Mouse (Mus musculus) embryonic facial prominence, embryonic 15.5 days (tissue): ENCODE data around the gene Nrsn2. TPM values are rescaled to one million over a fixed set of nuclear protein-coding genes. Genes with fewer than 3 reads are reported as not detected.

ENCODE experiments used
- ATAC-seq: fragments of 200-750 bp; cut with Nextera tagmentation; 2 replicates; pipeline ENCODE4 v1.8.0; 2017; ENCODE audit warnings: low read depth, moderate TSS enrichment; ENCODE audit not compliant: insufficient number of reproducible peaks, low FRiP score, low TSS enrichment
- H3K27ac ChIP-seq: fragments of 300-500 bp; sonication (generic); replicated peaks from 2 replicates; pipeline ENCODE4 v1.5.1; 2015; ENCODE audit warnings: mild to moderate bottlenecking, inconsistent platforms
- H3K27me3 ChIP-seq: fragments of 300-500 bp; sonication (generic); 2 replicates; pipeline ENCODE4 v1.6.1; 2015; ENCODE audit warnings: inconsistent platforms
- H3K36me3 ChIP-seq: fragments of 300-500 bp; sonication (generic); 2 replicates; pipeline ENCODE4 v1.6.1; 2015; ENCODE audit warnings: mild to moderate bottlenecking, inconsistent platforms
- H3K4me1 ChIP-seq: fragments of 300-500 bp; sonication (generic); 2 replicates; pipeline ENCODE4 v1.6.1; 2015; ENCODE audit warnings: inconsistent platforms
- H3K4me2 ChIP-seq: fragments of 300-500 bp; sonication (generic); replicated peaks from 2 replicates; pipeline ENCODE4 v1.6.1; 2015; ENCODE audit warnings: mild to moderate bottlenecking, inconsistent platforms
- H3K4me3 ChIP-seq: fragments of 300-500 bp; sonication (generic); replicated peaks from 2 replicates; pipeline ENCODE4 v1.5.1; 2015; ENCODE audit warnings: mild to moderate bottlenecking, inconsistent platforms
- H3K9ac ChIP-seq: fragments of 300-500 bp; sonication (generic); 2 replicates; pipeline ENCODE4 v1.6.1; 2015; ENCODE audit warnings: inconsistent platforms
- H3K9me3 ChIP-seq: fragments of 300-500 bp; sonication (generic); replicated peaks from 2 replicates; pipeline ENCODE4 v1.6.1; 2016; ENCODE audit warnings: inconsistent platforms
- WGBS: fragments of 180-500 bp; shearing (Covaris S2); methylation state at CpG from one replicate; pipeline ENCODE4 v1.1.7; 2015; 5-methylcytosine and 5-hydroxymethylcytosine counted together
- polyA plus RNA-seq: library from polyadenylated mRNA; unstranded; fragments of >200 nt; fragmentation: Nextera tagmentation; extraction: Ambion mirVana; gene quantifications from 2 replicates; pipeline ENCODE4 v1.2.1, GENCODE M21; 2015

Nrsn2 gene
- polyA plus RNA-seq = 1.0 and 1.3 TPM in 2 replicates

DNA sequence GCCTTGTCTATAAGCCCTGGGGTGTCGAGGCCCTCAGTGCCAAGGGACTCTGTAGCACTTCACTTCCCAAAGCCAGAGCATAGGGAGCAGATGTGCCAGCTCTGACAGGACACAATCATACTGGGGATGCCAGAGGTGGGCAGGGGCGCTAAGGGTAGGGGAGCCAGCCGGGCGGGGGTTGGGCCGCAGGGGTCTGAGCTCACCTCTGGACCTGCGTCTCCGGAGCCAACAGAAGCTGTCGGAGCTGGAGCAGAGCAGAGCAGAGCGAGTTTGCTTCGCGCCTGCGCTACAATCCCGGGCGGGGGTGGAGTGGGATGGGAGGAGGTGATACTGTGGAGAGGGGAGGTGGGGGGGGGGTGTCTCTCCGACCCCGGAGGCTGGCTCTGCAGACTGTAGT lies at the start of gene Nrsn2:
Nrsn2 (minus strand) TSS at position 294 of the 397 bp plus-strand sequence.
- H3K4me1 ChIP-seq = peaks cover 11% of the 10 kb centered on the region
- no peaks in the 10 kb centered on the region for H3K9me3 ChIP-seq
- H3K4me3 ChIP-seq = peak within 1 kb of the TSS; percentile 17
- no peak within 1 kb of the TSS for H3K27ac ChIP-seq
- WGBS = 2% methylated on average over 16 of the region's 16 CpGs
- H3K4me2 ChIP-seq = peak within 1 kb of the TSS; percentile 44
- no peaks in the 10 kb centered on the region for H3K36me3 ChIP-seq
- 0 out of 2 replicates have a peak, but pooled peaks have one; percentile 48 for ATAC-seq
- no peak within 1 kb of the TSS for H3K9ac ChIP-seq
- peaks cover 23% of the 10 kb centered on the region; the same call in 1 of the 2 replicates for H3K27me3 ChIP-seq

DNA sequence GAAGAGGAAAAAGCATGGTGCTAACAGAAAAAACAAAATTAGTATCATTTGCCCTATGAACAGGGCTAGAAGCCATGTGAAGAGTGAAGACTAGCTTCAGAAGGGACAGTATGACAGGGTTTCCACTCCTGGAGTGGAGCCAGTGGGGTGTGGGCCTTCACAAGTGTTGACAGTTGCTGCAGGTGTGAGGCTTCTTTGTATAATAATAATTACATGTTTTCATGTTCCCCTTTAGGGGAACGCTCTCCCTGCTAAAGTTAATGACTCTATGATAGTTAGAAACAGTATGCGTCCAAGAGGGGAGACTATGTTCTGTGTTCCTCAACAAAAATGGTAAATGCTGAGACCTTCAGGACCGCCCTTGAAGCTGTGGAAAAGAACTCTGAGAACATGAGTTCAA lies 39.3 kb upstream of the Nrsn2 start:
- peak overlapping the region; percentile 81 for H3K4me2 ChIP-seq
- peak overlapping the region; percentile 63; the same call in 1 of the 2 replicates for H3K4me3 ChIP-seq
- peaks cover 26% of the 10 kb centered on the region for H3K4me1 ChIP-seq
- 87% methylated on average over 3 of the region's 3 CpGs for WGBS
- H3K36me3 ChIP-seq = no peaks in the 10 kb centered on the region
- H3K9ac ChIP-seq = no peak overlapping the region
- no peak for ATAC-seq
- H3K27me3 ChIP-seq = no peaks in the 10 kb centered on the region
- peak overlapping the region; percentile 98 for H3K27ac ChIP-seq
- 0 out of 2 replicates have a peak, but pooled peaks cover 5% of the 10 kb centered on the region for H3K9me3 ChIP-seq

DNA sequence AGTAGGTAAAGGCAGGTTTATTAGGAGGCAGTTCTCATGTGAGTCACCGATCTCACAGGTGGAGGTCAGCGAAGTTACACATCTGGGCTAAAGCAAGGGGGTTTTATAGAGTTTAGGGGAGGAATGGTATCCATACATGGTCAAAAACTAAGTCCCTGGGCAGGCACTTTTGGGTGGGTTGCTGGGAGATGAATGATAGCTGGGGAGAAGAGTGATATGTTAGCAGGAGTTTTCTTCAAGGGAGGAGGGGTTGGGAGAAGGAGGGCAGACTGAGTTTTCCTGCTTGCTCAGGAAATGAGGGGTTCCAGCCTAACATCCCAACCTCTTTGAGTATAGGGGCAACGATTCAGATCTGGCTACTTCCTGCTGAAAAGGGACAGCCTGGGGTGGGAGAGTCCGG lies 38.8 kb upstream of the Nrsn2 start, which contains the start of gene 6820408C15Rik:
6820408C15Rik (plus strand) TSS at position 301 of the 400 bp plus-strand sequence.
- Histone ChIP-seq H3K9me3 (0 out of 2 replicates have a peak, but pooled peaks cover 5% of the 10 kb centered on the region), H3K9ac (peak within 1 kb of the TSS; percentile 96), H3K4me2 (peak within 1 kb of the TSS; percentile 81), H3K4me1 (peaks cover 31% of the 10 kb centered on the region), H3K27ac (peak within 1 kb of the TSS; percentile 98), H3K4me3 (peak within 1 kb of the TSS; percentile 63), H3K27me3 (no peaks in the 10 kb centered on the region), H3K36me3 (no peaks in the 10 kb centered on the region)
- 20% methylated on average over 4 of the region's 4 CpGs for WGBS
- ATAC-seq = no peak

DNA sequence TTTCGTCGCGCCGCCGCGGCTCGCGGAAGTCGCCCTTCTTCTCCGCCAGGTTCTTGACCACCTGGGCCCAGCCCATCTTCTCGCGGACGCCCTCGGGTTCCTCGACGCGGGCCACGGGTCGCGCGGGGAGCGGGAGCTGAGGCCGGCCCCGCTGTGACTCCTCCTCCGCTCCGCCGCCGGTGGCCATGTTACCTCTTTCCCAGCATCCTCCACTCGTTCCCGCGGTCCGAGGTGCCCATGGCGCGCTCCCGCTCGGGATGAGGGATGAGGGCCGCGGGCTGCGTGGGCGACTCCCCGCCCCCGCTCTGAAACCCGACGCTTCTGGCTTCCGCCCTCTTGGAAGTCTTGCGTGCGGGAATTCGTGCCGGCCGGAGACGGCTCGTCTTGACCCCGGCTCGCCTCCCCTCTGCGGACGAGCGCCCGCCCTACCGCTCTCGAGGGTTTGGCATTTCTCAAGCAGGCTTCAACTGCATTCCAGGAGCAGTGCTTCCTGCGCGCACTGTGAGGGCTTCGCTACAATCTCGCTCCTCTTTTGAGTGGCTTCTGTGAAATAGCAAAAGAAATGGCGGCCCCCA lies 38.2 kb upstream of the Nrsn2 start, which contains the start of gene Zcchc3:
Zcchc3 (minus strand) TSS at position 437 of the 575 bp plus-strand sequence.
- WGBS = under 1% methylated on average over 65 of the region's 65 CpGs

DNA sequence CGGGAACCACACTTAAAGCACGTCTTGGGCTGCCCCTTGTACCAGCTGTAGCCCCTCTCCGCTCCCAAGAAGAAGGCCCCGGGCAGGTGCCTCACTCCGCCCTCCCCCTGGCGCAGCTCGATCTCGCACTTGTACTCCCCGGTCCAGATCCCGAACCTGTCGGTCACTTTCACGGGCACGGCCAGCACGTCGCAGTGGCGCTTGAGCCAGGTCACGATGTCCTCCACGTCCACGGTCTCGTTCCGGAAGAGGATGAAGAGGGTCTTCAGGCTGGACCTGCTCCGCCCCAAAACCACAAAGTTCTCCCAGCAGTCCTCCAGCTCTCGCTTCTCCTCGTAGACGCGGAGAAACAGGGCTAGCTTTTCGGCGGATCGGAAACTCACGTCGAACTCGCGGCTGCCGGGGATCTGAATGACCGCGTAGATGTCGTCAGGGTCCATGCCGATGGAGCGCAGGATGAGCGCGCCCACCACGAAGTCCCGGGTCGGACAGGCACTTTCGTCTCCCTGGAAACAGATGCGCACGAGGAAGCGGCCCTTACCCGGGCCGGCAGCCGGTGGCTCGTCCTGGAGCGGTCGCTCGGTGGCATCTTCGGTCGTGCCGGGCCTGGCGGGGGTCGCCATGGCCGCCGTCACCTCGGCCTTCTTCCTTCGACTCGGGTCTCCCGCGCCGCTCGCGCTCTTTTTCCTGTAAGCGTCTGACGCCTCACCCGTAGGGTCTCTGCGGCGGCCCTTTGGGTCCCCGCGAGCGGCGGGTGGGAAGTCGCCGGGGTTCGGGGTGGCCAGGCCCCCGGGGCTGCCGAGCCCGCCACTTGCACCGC lies 37.5 kb upstream of the Nrsn2 start:
- H3K4me3 ChIP-seq = peak overlapping the region; percentile 63
- no peaks in the 10 kb centered on the region for H3K27me3 ChIP-seq
- H3K9ac ChIP-seq = peak overlapping the region; percentile 96
- ATAC-seq = no peak
- peaks cover 38% of the 10 kb centered on the region for H3K4me1 ChIP-seq
- H3K27ac ChIP-seq = peak overlapping the region; percentile 98
- no peaks in the 10 kb centered on the region for H3K36me3 ChIP-seq
- WGBS = under 1% methylated on average over 86 of the region's 86 CpGs
- H3K9me3 ChIP-seq = 0 out of 2 replicates have a peak, but pooled peaks cover 5% of the 10 kb centered on the region
- H3K4me2 ChIP-seq = peak overlapping the region; percentile 81

More for the DNA sequence above, 38.2 kb upstream of the Nrsn2 start, which contains the start of gene Zcchc3:
- ATAC-seq = peak; percentile 84
- Histone ChIP-seq H3K36me3 (no peaks in the 10 kb centered on the region), H3K4me2 (peak within 1 kb of the TSS; percentile 81), H3K4me3 (peak within 1 kb of the TSS; percentile 63), H3K9me3 (0 out of 2 replicates have a peak, but pooled peaks cover 5% of the 10 kb centered on the region), H3K9ac (peak within 1 kb of the TSS; percentile 96), H3K27ac (peak within 1 kb of the TSS; percentile 98), H3K27me3 (no peaks in the 10 kb centered on the region), H3K4me1 (peaks cover 35% of the 10 kb centered on the region)

DNA sequence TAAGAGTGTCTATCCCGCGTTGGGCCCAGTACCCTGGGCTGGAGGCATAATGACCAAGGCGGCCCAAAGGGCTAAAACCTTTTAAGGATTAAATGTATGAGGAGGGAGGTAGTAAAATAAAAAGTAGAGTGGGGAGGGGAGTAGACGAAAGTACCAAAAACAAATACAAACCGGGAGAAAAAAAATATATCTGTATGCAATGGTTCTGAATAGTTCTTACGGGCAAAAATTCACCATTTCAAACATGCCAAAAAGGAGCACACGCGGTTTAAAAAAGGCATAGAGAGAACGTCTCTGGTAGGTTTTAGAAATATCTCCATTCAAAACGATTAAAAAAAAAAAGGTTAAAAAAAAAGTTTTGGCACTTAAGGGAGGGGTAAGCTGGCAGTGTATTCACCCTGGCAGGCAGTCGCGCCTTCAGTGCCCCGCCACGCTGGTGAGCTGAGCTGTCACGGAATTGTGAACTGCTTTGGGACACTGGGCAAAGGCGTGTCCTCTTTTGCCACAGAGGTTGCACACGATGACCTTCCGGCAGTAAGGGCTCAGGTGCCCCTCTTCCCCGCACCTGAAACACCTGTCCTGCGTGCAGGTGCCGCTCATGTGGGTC lies 36.8 kb upstream of the Nrsn2 start:
- H3K4me2 ChIP-seq = peak overlapping the region; percentile 81
- H3K4me3 ChIP-seq = peak overlapping the region; percentile 63
- H3K27me3 ChIP-seq = no peaks in the 10 kb centered on the region
- peak overlapping the region; percentile 96 for H3K9ac ChIP-seq
- peaks cover 38% of the 10 kb centered on the region for H3K4me1 ChIP-seq
- H3K27ac ChIP-seq = peak overlapping the region; percentile 98
- ATAC-seq = no peak
- 0 out of 2 replicates have a peak, but pooled peaks cover 5% of the 10 kb centered on the region for H3K9me3 ChIP-seq
- no peaks in the 10 kb centered on the region for H3K36me3 ChIP-seq
- WGBS = 2% methylated on average over 21 of the region's 21 CpGs

DNA sequence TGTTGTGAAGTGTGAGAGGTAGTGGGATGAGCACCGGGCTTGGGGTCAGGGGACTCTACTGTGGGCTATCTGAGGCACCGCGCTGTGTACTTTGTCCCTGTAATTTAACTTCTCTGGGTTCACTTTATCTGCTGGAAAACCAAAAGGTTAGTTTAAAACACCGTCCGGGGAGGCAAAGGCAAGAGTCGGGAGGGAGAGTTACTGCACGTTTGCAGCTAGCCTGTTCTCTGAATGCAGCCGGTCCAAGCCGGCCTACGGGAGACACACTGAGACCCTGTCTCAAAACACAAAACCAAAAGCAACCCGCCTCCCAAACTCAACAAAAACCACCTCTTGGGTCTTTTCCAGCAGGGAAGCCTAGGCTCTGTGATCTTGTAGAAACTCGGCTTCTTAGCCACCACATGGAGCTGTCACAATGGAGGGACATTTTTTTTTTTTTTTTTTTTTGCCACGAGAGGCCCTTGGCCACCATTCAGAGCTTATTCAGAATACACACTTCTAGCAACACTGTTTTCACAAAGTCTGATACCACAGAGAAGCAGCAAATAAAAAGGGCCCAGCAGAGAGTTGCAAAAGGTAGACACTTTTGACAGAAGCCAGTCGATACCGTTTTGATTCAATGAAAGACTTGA lies 36.2 kb upstream of the Nrsn2 start:
- no peak for ATAC-seq
- Histone ChIP-seq H3K36me3 (no peaks in the 10 kb centered on the region), H3K27ac (peak overlapping the region; percentile 98), H3K4me3 (peak overlapping the region; percentile 63), H3K27me3 (no peaks in the 10 kb centered on the region), H3K4me1 (peaks cover 38% of the 10 kb centered on the region), H3K9me3 (0 out of 2 replicates have a peak, but pooled peaks cover 5% of the 10 kb centered on the region), H3K9ac (peak overlapping the region; percentile 96), H3K4me2 (peak overlapping the region; percentile 81)
- WGBS = 4% methylated on average over 15 of the region's 15 CpGs

DNA sequence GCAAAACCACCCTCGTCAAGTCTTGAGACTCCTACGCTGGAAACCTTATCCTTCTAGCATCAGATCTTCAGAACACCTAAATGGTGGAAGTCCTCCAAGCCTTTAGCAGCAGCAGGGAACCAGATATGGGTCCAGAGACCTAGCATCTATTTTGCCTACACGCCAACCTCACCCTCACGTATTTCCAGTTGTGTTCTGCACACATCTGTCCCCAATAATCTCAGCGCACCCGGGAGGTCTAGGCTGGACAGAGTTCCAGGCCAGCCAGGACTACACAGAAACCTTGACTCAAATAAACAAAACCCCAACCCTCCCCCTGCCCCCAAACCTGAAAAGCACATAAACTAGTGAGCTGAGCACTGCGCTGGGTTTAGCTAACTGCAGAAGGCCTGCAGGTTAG lies 35.0 kb upstream of the Nrsn2 start:
- WGBS = 10% methylated on average over 7 of the region's 7 CpGs
- Histone ChIP-seq H3K4me2 (peak overlapping the region; percentile 81), H3K36me3 (no peaks in the 10 kb centered on the region), H3K27me3 (no peaks in the 10 kb centered on the region), H3K4me3 (peak overlapping the region; percentile 63), H3K9ac (peak overlapping the region; percentile 13; the same call in 1 of the 2 replicates), H3K4me1 (peaks cover 40% of the 10 kb centered on the region), H3K27ac (peak overlapping the region; percentile 98), H3K9me3 (0 out of 2 replicates have a peak, but pooled peaks cover 5% of the 10 kb centered on the region)
- 0 out of 2 replicates have a peak, but pooled peaks have one; percentile 0 for ATAC-seq

DNA sequence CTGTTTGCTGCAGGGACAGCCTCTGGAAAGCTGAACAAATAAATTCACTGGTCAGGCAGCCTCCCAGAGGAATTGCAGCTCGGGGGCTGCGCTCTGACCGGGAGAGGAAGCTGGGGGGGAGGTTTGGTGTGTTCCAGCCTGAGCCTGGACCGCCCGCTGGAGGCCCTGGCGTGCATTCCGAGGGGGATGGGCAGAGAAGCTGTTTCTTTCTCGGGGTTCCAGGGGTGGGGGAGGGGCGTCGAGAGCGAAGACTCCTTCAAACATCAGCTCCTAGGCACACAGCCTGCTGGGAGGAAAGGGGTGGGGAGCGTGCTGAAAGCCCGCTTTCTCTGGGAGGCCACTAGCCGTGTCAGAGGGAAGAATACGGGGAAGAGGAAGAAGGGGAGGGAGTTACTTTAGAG lies 34.5 kb upstream of the Nrsn2 start:
- Histone ChIP-seq H3K9me3 (0 out of 2 replicates have a peak, but pooled peaks cover under 1% of the 10 kb centered on the region), H3K4me2 (peak overlapping the region; percentile 81), H3K4me3 (peak overlapping the region; percentile 63), H3K27ac (peak overlapping the region; percentile 98), H3K27me3 (no peaks in the 10 kb centered on the region), H3K36me3 (no peaks in the 10 kb centered on the region), H3K4me1 (peaks cover 44% of the 10 kb centered on the region), H3K9ac (peak overlapping the region; percentile 13; the same call in 1 of the 2 replicates)
- peak; percentile 78 for ATAC-seq
- WGBS = 1% methylated on average over 14 of the region's 15 CpGs

DNA sequence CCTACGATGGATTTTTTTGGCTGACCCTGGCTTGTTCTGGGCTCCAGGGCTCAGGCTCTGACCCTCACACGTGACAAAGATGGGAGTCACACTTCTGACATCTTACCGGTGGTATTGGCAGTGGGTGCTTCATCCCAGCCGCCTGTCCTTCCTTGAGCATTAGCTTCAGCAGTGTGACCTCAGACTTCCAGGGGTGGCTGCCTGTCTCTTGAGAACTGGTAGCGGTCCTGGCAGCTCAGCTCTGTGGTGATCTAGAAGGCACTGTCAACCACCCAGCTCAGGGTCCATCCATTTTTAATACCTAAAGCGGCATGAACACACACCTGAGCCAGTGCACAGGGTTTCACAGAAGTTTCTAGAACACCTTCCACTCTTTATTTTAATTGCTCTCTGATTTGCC lies 33.3 kb upstream of the Nrsn2 start:
- no peak overlapping the region for H3K9ac ChIP-seq
- WGBS = 77% methylated on average over 6 of the region's 6 CpGs
- peak overlapping the region; percentile 98 for H3K27ac ChIP-seq

More for the DNA sequence above, 33.3 kb upstream of the Nrsn2 start:
- Histone ChIP-seq H3K4me2 (no peak overlapping the region), H3K36me3 (no peaks in the 10 kb centered on the region), H3K4me1 (peaks cover 47% of the 10 kb centered on the region), H3K27me3 (no peaks in the 10 kb centered on the region), H3K4me3 (no peak overlapping the region), H3K9me3 (no peaks in the 10 kb centered on the region)
- ATAC-seq = no peak
